Mouse (Mus musculus): ENCODE results near the gene Lin7b. TPM values are rescaled to one million over a fixed set of nuclear protein-coding genes. Genes with fewer than 3 reads are reported as not detected.
"Not testable (repeated sequence)": the region's sequence is repeated elsewhere in the genome, so short reads cannot be mapped to it uniquely, and the experiment has no call there.

Lin7b gene
- polyA plus RNA-seq, 1 experiment from 2014 or later: 3.0 TPM

GRCm38 (mm10) chr7:45401521-45402085 is 31.2 kb upstream of the Lin7b start:
- 67% methylated on average over 10 of the region's 10 CpGs for WGBS
- H3K9me3 ChIP-seq (ENCODE audit: control insufficient read depth, low read length): no peaks in the 10 kb centered on the region

GRCm38 (mm10) chr7:45396787-45397186 is 26.4 kb upstream of the Lin7b start:
- H3K4me2 ChIP-seq (ENCODE audit: low read length): no peak overlapping the region
- WGBS: 71% methylated on average over 2 of the region's 2 CpGs
- no peak for ATAC-seq (replicated peaks; ENCODE audit: low FRiP score, low TSS enrichment, low read depth)

More at GRCm38 (mm10) chr7:45401521-45402085, 31.2 kb upstream of the Lin7b start:
- Histone ChIP-seq H3K4me2 (ENCODE audit: low read length) (no peak overlapping the region), H3K27me3 (replicated peaks; ENCODE audit: control insufficient read depth, insufficient read depth, low read length) (peaks cover 16% of the 10 kb centered on the region), H3K4me1 (replicated peaks; ENCODE audit: control insufficient read depth, insufficient read depth, low read length) (0 out of 2 replicates have a peak, but pooled peaks cover 4% of the 10 kb centered on the region), H3K9ac (ENCODE audit: low read length) (no peak overlapping the region), H3K36me3 (ENCODE audit: control insufficient read depth, insufficient read depth, low read length) (no peaks in the 10 kb centered on the region), H3K27ac (ENCODE audit: low read depth) (no peak overlapping the region), H3K4me3 (ENCODE audit: low read depth, low read length) (no peak overlapping the region)
- ATAC-seq (replicated peaks; ENCODE audit: low FRiP score, low TSS enrichment, low read depth): no peak
- no peak for DNase-seq (ENCODE audit: low spot score)

GRCm38 (mm10) chr7:45396337-45396775 is 26.0 kb upstream of the Lin7b start:
- not testable (repeated sequence) for H3K9ac ChIP-seq (ENCODE audit: low read length)
- peak; percentile 49 for ATAC-seq (replicated peaks; ENCODE audit: low FRiP score, low TSS enrichment, low read depth)
- H3K27ac ChIP-seq (ENCODE audit: low read depth): peak overlapping the region; percentile 82

More at GRCm38 (mm10) chr7:45396787-45397186, 26.4 kb upstream of the Lin7b start:
- H3K4me3 ChIP-seq (ENCODE audit: low read depth, low read length): no peak overlapping the region
- peaks cover 18% of the 10 kb centered on the region for H3K36me3 ChIP-seq (ENCODE audit: control insufficient read depth, insufficient read depth, low read length)
- no peaks in the 10 kb centered on the region for H3K9me3 ChIP-seq (ENCODE audit: control insufficient read depth, low read length)
- no peak overlapping the region for H3K27ac ChIP-seq (ENCODE audit: low read depth)
- no peaks in the 10 kb centered on the region for H3K27me3 ChIP-seq (replicated peaks; ENCODE audit: control insufficient read depth, insufficient read depth, low read length)
- no peak for DNase-seq (ENCODE audit: low spot score)
- peaks cover 15% of the 10 kb centered on the region for H3K4me1 ChIP-seq (replicated peaks; ENCODE audit: control insufficient read depth, insufficient read depth, low read length)
- no peak overlapping the region for H3K9ac ChIP-seq (ENCODE audit: low read length)

GRCm38 (mm10) chr7:45395578-45396336 is 25.4 kb upstream of the Lin7b start, which contains the start of gene Snrnp70:
Gene Snrnp70, minus strand, starts transcription at chr7:45395742.
- Histone ChIP-seq H3K27ac (ENCODE audit: low read depth) (peak within 1 kb of the TSS; percentile 93), H3K9me3 (ENCODE audit: control insufficient read depth, low read length) (no peaks in the 10 kb centered on the region), H3K4me1 (replicated peaks; ENCODE audit: control insufficient read depth, insufficient read depth, low read length) (peaks cover 15% of the 10 kb centered on the region), H3K27me3 (replicated peaks; ENCODE audit: control insufficient read depth, insufficient read depth, low read length) (no peaks in the 10 kb centered on the region), H3K4me2 (ENCODE audit: low read length) (peak within 1 kb of the TSS; percentile 100), H3K36me3 (ENCODE audit: control insufficient read depth, insufficient read depth, low read length) (peaks cover 27% of the 10 kb centered on the region), H3K4me3 (ENCODE audit: low read depth, low read length) (peak within 1 kb of the TSS; percentile 91), H3K9ac (ENCODE audit: low read length) (peak within 1 kb of the TSS; percentile 83)
- WGBS: under 1% methylated on average over 60 of the region's 60 CpGs
- DNase-seq (ENCODE audit: low spot score) (peak; percentile 100), ATAC-seq (replicated peaks; ENCODE audit: low FRiP score, low TSS enrichment, low read depth) (peak; percentile 98)

More at GRCm38 (mm10) chr7:45396337-45396775, 26.0 kb upstream of the Lin7b start:
- peak overlapping the region; percentile 55 for H3K4me2 ChIP-seq (ENCODE audit: low read length)
- not testable (repeated sequence) for H3K9me3 ChIP-seq (ENCODE audit: control insufficient read depth, low read length); H3K27me3 ChIP-seq (replicated peaks; ENCODE audit: control insufficient read depth, insufficient read depth, low read length); DNase-seq (ENCODE audit: low spot score)
- peak overlapping the region; percentile 91 for H3K4me3 ChIP-seq (ENCODE audit: low read depth, low read length)
- H3K4me1 ChIP-seq (replicated peaks; ENCODE audit: control insufficient read depth, insufficient read depth, low read length): peaks cover 15% of the 10 kb centered on the region
- peaks cover 23% of the 10 kb centered on the region for H3K36me3 ChIP-seq (ENCODE audit: control insufficient read depth, insufficient read depth, low read length)
- 3% methylated on average over 3 of the region's 3 CpGs for WGBS

- H3K9ac ChIP-seq (ENCODE audit: low read length): peak overlapping the region; percentile 83
- H3K4me2 ChIP-seq (ENCODE audit: low read length): peak overlapping the region; percentile 100
- WGBS: 0% methylated on average over 19 of the region's 20 CpGs
- ATAC-seq (replicated peaks; ENCODE audit: low FRiP score, low TSS enrichment, low read depth) (peak; percentile 77), DNase-seq (ENCODE audit: low spot score) (no peak)
- peak overlapping the region; percentile 91 for H3K4me3 ChIP-seq (ENCODE audit: low read depth, low read length)
- no peaks in the 10 kb centered on the region for H3K27me3 ChIP-seq (replicated peaks; ENCODE audit: control insufficient read depth, insufficient read depth, low read length)
- no peaks in the 10 kb centered on the region for H3K9me3 ChIP-seq (ENCODE audit: control insufficient read depth, low read length)
- peaks cover 33% of the 10 kb centered on the region for H3K36me3 ChIP-seq (ENCODE audit: control insufficient read depth, insufficient read depth, low read length)
- peaks cover 15% of the 10 kb centered on the region for H3K4me1 ChIP-seq (replicated peaks; ENCODE audit: control insufficient read depth, insufficient read depth, low read length)
- peak overlapping the region; percentile 93 for H3K27ac ChIP-seq (ENCODE audit: low read depth)
These were observed 24.8 kb upstream of the Lin7b start for GRCm38 (mm10) chr7:45395129-45395541.

GRCm38 (mm10) chr7:45386077-45386476 is 15.7 kb upstream of the Lin7b start:
- no peaks in the 10 kb centered on the region for H3K9me3 ChIP-seq (ENCODE audit: control insufficient read depth, low read length)
- H3K27ac ChIP-seq (ENCODE audit: low read depth): no peak overlapping the region
- DNase-seq (ENCODE audit: low spot score): no peak
- ATAC-seq (replicated peaks; ENCODE audit: low FRiP score, low TSS enrichment, low read depth): no peak
- no peaks in the 10 kb centered on the region for H3K27me3 ChIP-seq (replicated peaks; ENCODE audit: control insufficient read depth, insufficient read depth, low read length)
- no peak overlapping the region for H3K4me3 ChIP-seq (ENCODE audit: low read depth, low read length)
- peaks cover 99% of the 10 kb centered on the region for H3K36me3 ChIP-seq (ENCODE audit: control insufficient read depth, insufficient read depth, low read length)
- H3K9ac ChIP-seq (ENCODE audit: low read length): no peak overlapping the region
- no peak overlapping the region for H3K4me2 ChIP-seq (ENCODE audit: low read length)
- no peaks in the 10 kb centered on the region for H3K4me1 ChIP-seq (replicated peaks; ENCODE audit: control insufficient read depth, insufficient read depth, low read length)
- WGBS: 86% methylated on average over 3 of the region's 3 CpGs

GRCm38 (mm10) chr7:45376057-45376456 is 5.7 kb upstream of the Lin7b start:
- H3K9me3 ChIP-seq (ENCODE audit: control insufficient read depth, low read length): no peaks in the 10 kb centered on the region
- 88% methylated on average over 1 of the region's 1 CpGs for WGBS

GRCm38 (mm10) chr7:45374620-45375019 is 4.2 kb upstream of the Lin7b start:
- 95% methylated on average over 8 of the region's 8 CpGs for WGBS
- H3K27ac ChIP-seq (ENCODE audit: low read depth): no peak overlapping the region

More at GRCm38 (mm10) chr7:45376057-45376456, 5.7 kb upstream of the Lin7b start:
- DNase-seq (ENCODE audit: low spot score) (no peak), ATAC-seq (replicated peaks; ENCODE audit: low FRiP score, low TSS enrichment, low read depth) (no peak)
- H3K36me3 ChIP-seq (ENCODE audit: control insufficient read depth, insufficient read depth, low read length): peaks cover 88% of the 10 kb centered on the region
- no peak overlapping the region for H3K27ac ChIP-seq (ENCODE audit: low read depth)
- no peaks in the 10 kb centered on the region for H3K27me3 ChIP-seq (replicated peaks; ENCODE audit: control insufficient read depth, insufficient read depth, low read length)
- H3K4me1 ChIP-seq (replicated peaks; ENCODE audit: control insufficient read depth, insufficient read depth, low read length): 0 out of 2 replicates have a peak, but pooled peaks cover under 1% of the 10 kb centered on the region
- no peak overlapping the region for H3K4me3 ChIP-seq (ENCODE audit: low read depth, low read length)
- no peak overlapping the region for H3K4me2 ChIP-seq (ENCODE audit: low read length)
- no peak overlapping the region for H3K9ac ChIP-seq (ENCODE audit: low read length)

More at GRCm38 (mm10) chr7:45374620-45375019, 4.2 kb upstream of the Lin7b start:
- Histone ChIP-seq H3K9ac (ENCODE audit: low read length) (no peak overlapping the region), H3K9me3 (ENCODE audit: control insufficient read depth, low read length) (no peaks in the 10 kb centered on the region), H3K27me3 (replicated peaks; ENCODE audit: control insufficient read depth, insufficient read depth, low read length) (peaks cover 4% of the 10 kb centered on the region; the same call in 1 of the 2 replicates), H3K4me1 (replicated peaks; ENCODE audit: control insufficient read depth, insufficient read depth, low read length) (peaks cover 5% of the 10 kb centered on the region; the same call in 1 of the 2 replicates), H3K36me3 (ENCODE audit: control insufficient read depth, insufficient read depth, low read length) (peaks cover 74% of the 10 kb centered on the region), H3K4me3 (ENCODE audit: low read depth, low read length) (no peak overlapping the region), H3K4me2 (ENCODE audit: low read length) (no peak overlapping the region)
- DNase-seq (ENCODE audit: low spot score) (no peak), ATAC-seq (replicated peaks; ENCODE audit: low FRiP score, low TSS enrichment, low read depth) (no peak)

All from intestine, embryonic 14.5 days (tissue).